Mouse (Mus musculus): ENCODE measurements at regions not wholly inside any gene's neighbourhood (a gene's known extent, or its start where the extent isn't known, plus 50 kb on each side); places are given as distances from the start of the nearest gene placed in this dataset.

DNA sequence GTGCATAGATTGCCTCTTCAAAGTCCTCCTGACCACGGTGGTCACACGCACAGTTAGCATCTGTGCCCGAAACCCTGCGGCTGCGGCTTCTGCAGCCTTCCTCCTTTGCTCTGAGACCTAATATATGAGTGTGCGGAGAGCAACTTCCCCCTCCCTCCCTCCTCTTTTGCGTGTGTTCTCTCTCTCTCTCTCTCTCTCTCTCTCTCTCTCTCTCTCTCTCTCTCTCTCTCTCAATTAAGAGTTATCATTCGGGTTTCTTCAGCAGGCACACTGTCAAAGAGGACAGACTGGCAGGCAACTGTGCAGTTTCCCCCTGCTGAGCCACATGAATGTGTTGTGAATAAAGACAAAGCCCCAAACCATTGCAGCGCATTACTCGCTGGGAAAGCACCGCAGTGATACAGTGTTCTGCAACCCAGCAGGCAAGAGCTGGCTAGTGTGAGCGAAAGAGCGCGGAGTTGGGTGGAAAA is 900.8 kb downstream of the Mat2b start:
- DNase-seq (ENCODE audit: low spot score in 2 of 2), result peak in 1 of 2 experiments; percentile 8

DNA sequence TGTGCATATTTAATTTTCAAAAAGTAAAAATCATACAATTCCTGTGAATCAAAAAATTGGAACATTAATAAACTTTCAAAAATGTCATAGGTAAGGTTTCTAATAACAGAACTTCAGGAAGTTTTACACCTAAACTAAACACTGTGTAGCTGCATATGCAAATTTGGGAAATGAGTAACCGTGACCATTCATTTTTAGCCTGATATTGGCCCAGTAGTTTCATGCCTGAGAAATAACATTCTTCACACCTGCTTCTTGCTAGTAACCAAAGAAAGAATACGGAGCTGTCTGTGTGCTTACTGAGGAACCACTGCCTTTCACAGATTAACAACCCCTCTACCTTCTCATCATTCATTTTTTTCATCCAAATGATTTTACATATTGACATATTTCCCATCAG is 902.9 kb downstream of the Mat2b start:
- no peak for DNase-seq (ENCODE audit: low spot score in 2 of 2)

All from layer of hippocampus, adult 8-10 months (tissue).